8 mouse cellular contexts compared by ENCODE assay signal in genomic region chr2:68320670-68321069, GRCm38 (mm10).
DNase-seq lines count a peak whose midpoint lies in the region; ATAC-seq lines count a peak whose summit lies in the region.

No protein-coding gene starts in this region.

- 0 out of 2 replicates have a peak overlapping the region, but pooled peaks have one; percentile 2 for H3K4me2 ChIP-seq in heart, embryonic 16.5 days (ENCODE audit: low read depth, low read length)

- H3K27ac ChIP-seq in heart, embryonic 16.5 days (ENCODE audit: low read length), result 0 out of 2 replicates have a peak overlapping the region, but pooled peaks have one; percentile 7

- peak; percentile 21 for DNase-seq in embryo, embryonic 11 days
- no peak for DNase-seq in embryo, embryonic 10 days (ENCODE audit: low spot score)
- peak; percentile 89 for DNase-seq in brain, adult 2 months (ENCODE audit: low read depth, low spot score)
- DNase-seq in layer of hippocampus, postnatal 36 days, result peak; percentile 49 to 63
- no peak for DNase-seq in urinary bladder, adult 2 months (ENCODE audit: low spot score)
- no peak for DNase-seq in spleen, postnatal 4 days (ENCODE audit: low spot score in 2 of 2)
- no peak for DNase-seq in gastrocnemius, adult 18-20 months (ENCODE audit: low spot score)

- 27% methylated on average over 10 of the region's 10 CpGs for WGBS in heart, embryonic 16.5 days

- H3K4me3 ChIP-seq in heart, embryonic 16.5 days (ENCODE audit: low read length), result no peak overlapping the region

- no peak for ATAC-seq in heart, embryonic 16.5 days (replicated peaks; ENCODE audit: extremely low read depth, insufficient read depth, low FRiP score)

- no peak overlapping the region for H3K9ac ChIP-seq in heart, embryonic 16.5 days (ENCODE audit: low read length)

- H3K36me3 ChIP-seq in heart, embryonic 16.5 days (ENCODE audit: control insufficient read depth, insufficient read depth), result no peaks in the 10 kb centered on the region; the same call in 1 of the 2 replicates

- H3K4me1 ChIP-seq in heart, embryonic 16.5 days (ENCODE audit: control insufficient read depth, insufficient read depth, low read length), result peaks cover 30% of the 10 kb centered on the region

- H3K9me3 ChIP-seq in heart, embryonic 16.5 days (replicated peaks; ENCODE audit: control insufficient read depth, low read length), result no peaks in the 10 kb centered on the region

- H3K27me3 ChIP-seq in heart, embryonic 16.5 days (ENCODE audit: control insufficient read depth, insufficient read depth, low read length), result no peaks in the 10 kb centered on the region

Comparison
In these comparisons a context has a peak if more than half of its experiments do, and no peak if none do; other contexts are left out.
1. DNase-seq: peak in embryo, embryonic 11 days (single experiment), brain, adult 2 months (single experiment) and layer of hippocampus, postnatal 36 days (2 of 2); none in embryo, embryonic 10 days (single experiment), urinary bladder, adult 2 months (single experiment), spleen, postnatal 4 days (0 of 2) and gastrocnemius, adult 18-20 months (single experiment).